Mouse (Mus musculus) thymus, adult 18-20 months (tissue): ENCODE results near the gene Cadm2.

Experiments
- DNase-seq, 2 experiments: peaks; one replicate each; pipeline ENCODE4 v3.0.0; 2022; ENCODE audit warnings: mixed read lengths in 2 of 2

Gene Cadm2

GRCm38 (mm10) chr16:67121781-67122180, 498.9 kb downstream of the Cadm2 start:
- DNase-seq, result no peak

DNA sequence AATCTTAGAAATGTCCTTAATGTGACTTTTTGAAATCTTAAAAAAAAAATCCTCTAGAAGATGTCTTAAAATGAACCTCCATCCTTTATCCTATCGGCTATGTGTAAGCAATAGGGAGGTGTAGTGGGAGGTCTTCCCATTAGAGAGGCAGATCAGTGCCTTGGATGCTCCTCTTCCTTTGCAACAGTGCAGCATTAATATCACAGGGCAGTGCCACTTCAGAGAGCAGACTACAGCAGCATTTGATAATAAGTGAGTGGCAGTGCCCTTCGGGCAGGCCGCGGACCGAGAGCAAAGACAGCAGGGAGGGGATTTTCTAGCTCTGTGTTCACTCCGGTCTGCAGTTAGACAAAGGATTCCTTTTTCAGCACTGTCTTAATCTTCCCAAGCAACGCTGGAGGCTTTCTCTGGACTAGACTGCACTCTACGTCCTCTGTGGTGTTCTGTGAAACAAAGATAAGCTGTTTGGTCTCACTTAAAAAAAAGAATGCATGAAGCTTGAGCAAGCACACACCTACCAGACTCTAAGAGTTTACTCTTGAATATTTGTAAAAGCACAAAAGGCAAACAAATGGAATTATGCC, 514.1 kb downstream of the Cadm2 start:
- DNase-seq, result no peak

GRCm38 (mm10) chr16:67096706-67097105, 524.0 kb downstream of the Cadm2 start:
- no peak for DNase-seq

DNA sequence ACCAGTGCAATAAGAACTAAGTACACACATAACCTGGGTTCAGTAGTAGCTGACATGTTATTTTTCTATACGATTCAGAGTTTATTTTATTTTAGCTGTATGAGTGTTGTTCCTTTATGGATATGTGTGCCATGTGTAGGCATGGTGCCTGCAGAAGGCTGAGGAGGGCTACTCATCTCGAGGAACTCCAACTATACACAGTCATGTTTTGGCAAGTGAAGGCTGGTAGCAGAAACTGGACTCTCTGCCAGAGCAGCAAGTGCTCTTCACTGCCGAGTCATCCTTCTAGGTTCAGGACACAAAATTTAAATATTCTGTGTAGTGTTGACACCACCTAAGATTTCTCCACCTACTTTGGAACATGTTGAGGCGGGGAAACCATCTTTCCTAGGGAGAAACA, 524.8 kb downstream of the Cadm2 start:
- DNase-seq, result no peak

DNA sequence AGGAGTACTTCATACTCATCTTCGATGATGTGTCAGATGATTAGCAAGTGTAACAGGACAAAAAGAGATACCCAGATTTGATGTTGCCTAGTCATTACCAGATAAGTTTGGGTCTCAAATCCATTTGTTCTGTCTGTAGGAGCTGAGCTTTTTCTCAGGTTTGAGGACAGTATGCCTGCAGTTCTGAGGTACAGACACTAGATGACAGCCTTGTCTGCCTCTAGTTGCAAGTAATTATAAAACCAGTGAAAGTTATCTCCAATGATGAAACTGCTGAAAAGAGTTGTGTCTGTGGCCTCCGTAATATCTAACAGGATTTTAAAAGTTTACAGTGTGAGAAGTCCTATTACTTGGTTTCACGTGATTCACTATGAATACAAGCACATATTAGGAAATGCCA, 531.0 kb downstream of the Cadm2 start:
- no peak for DNase-seq

- no peak for DNase-seq
These were observed 541.4 kb downstream of the Cadm2 start for GRCm38 (mm10) chr16:67079318-67079717.

GRCm38 (mm10) chr16:67076169-67076895, 544.4 kb downstream of the Cadm2 start:
- DNase-seq, result no peak

DNA sequence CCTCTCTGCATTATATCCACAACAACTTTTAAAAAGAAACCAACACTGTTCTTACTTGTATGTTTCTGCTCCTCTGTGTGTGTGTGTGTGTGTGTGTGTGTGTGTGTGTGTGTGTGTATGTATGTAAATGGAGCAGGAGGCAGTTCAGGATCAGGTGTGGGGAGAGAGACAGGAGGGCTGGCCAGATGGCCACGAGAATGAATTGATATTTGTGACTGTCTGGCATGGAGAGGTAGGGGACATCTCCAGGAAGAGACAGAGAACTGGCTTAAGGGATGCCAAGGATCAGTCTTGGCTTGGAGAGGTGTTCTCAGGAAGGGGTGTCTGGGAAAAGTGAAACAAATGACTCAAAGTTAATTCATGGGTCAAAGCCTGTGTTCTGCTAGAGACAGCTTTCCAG, 552.2 kb downstream of the Cadm2 start:
- DNase-seq, result no peak

DNA sequence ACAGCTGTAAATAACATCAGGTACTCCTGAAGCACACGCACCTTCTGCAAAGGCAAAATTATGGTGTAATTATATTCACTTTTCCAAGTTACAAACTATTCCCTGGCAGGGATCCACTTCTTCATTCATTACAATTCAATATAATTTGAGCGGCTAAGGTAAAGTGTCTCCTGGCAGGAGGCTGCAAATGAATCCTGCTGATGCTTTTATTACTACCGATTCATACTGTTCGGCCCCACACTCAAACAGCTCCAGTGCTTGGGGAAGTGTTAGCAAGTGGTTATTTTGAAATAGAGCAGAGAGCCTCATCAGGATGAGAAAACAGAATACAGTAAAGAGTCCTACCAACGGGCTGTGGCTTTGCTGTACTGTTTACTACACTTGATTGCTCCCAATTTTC, 589.8 kb downstream of the Cadm2 start:
- DNase-seq, result no peak

DNA sequence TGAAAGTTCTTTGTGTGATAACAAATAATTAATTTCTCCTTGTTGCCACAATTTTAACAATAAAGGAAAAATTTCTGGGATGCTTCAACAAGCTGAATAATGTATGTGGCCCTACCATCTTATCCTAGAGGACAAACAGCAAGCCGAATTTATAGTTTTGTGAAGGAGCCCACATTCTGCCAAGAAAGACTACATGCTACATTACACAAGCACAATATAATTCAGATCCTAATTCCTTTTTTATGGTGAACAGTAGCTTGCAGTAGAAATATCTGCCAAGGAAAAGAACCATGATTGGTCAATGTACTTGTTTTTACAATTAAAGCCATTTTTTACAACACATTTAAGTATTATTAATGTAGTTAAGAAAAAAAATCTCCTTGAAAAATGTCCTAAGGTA, 600.9 kb downstream of the Cadm2 start:
- no peak for DNase-seq

- no peak for DNase-seq
These were observed 603.0 kb downstream of the Cadm2 start for GRCm38 (mm10) chr16:67017710-67018109.

- DNase-seq, result no peak
These were observed 617.5 kb downstream of the Cadm2 start for GRCm38 (mm10) chr16:67003161-67003560.

- DNase-seq, result no peak
These were observed 619.0 kb downstream of the Cadm2 start for GRCm38 (mm10) chr16:67001707-67002106.

GRCm38 (mm10) chr16:66997461-66997860, 623.2 kb downstream of the Cadm2 start:
- no peak for DNase-seq

GRCm38 (mm10) chr16:66987741-66988140, 633.0 kb downstream of the Cadm2 start:
- DNase-seq, result no peak

- no peak for DNase-seq
These were observed 633.8 kb downstream of the Cadm2 start for GRCm38 (mm10) chr16:66986879-66987278.

DNA sequence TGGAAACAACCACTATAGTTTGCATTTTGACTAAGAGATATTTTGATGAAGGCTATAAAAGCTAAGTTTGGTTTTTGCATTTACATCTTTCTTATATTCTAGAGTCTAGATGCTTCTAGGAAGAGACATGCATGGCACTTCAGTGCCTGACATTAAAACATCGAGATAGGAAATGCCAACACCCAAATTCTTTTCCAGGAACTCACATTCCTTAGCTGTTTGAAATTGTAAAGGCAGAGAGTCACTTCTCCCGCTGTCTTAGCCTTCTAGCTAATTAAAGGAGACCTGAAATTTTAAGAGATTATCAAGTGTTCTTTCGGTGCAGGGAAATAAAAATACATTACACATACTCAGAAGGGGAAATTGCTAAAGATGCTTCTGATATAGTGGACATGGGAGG, 649.8 kb downstream of the Cadm2 start:
- DNase-seq, result no peak

DNA sequence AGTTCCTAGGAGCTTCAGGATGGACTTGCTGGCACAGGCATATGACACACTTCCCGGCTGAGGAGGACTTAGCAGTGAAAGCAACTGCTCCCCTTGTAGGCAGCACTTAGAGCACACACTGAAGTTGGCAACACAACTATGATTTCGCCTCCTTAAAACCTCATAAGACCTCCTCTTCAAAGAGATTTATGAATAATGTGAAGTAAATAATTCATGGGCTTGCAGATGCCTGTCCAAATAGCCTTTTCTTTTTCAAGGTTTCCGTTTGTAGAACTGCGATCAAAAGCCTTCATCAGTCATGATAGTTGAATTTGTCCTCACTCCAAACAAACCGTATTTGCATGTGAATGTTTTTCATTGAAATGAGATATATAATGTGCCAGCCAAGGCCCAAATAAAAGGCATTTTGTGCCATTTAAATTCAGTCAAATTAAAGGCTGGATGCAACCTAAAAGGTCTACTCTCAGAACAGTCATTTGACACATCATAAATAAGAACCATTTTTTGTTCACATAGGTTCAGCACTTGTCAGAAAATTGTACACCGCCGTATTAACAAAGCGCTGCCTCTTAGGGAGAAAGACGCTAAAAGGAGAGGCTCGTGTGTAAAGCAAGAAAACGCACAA, 651.1 kb downstream of the Cadm2 start:
- DNase-seq, result no peak

- DNase-seq, result no peak
These were observed 652.4 kb downstream of the Cadm2 start for GRCm38 (mm10) chr16:66968336-66968735.

- no peak for DNase-seq
These were observed 653.0 kb downstream of the Cadm2 start for GRCm38 (mm10) chr16:66967686-66968085.

- no peak for DNase-seq
These were observed 661.6 kb downstream of the Cadm2 start for GRCm38 (mm10) chr16:66959146-66959545.

DNA sequence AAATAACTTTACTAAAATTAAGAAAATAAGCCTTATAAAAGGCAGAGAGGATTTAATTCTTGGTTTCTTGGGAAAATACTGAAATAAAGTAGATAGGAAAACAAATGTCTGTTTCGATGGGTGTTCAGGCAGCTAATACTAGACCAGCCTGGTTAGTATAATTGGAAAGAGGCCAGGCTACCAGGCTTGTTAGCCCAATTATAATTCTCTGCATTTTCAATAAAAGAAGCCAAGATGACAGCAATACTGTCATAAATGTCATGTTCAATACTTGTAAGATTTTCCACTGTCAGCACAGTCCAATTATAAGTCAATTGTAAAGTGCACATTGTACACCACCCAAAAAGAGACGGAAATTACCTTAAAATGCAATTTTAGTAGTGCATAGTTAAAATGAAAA, 664.8 kb downstream of the Cadm2 start:
- DNase-seq, result no peak

DNA sequence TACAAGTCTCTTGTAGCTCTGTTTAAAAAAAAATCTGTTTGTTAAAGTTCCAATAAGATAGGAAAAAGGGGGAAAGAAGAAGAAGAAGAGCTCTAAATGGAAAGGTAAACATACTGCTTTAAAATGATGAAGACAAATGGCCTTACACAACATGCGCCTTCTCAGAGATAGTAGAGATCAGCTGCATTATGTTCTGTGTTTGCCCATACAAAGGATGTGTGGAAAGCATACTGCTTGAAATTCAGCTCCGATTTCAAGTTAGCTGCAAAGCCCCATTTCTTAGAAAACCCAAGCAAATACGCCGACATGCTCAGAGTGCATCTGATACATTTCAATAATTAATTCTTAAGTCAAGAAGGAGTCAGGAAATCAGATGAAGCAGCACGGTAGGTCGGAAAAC, 684.4 kb downstream of the Cadm2 start:
- no peak for DNase-seq

DNA sequence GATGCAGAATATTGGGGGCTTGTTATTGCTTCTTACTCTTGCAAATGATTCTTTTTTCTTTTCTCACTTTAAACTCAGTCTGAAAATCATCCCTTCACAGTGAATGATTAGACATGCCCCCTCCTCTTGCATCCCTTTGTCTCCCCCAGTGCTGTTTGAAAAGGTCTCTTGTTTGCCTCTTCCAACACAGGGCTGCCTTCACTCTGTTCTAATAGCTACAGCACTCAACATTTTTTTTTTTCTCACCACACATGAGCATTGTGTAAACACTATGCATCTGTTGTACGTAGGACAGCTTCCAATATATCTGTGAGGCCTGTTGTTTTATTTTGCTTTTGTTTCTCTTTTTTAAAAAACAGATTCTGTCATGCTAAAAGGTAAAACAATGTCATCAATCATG, 695.2 kb downstream of the Cadm2 start:
- DNase-seq, result no peak
